Mouse (Mus musculus) thymus, postnatal 4 days (tissue): ENCODE data around the gene Fbxl20.
"Not testable (repeated sequence)": the region's sequence is repeated elsewhere in the genome, so short reads cannot be mapped to it uniquely, and the experiment has no call there.

Experiments used
- DNase-seq: peaks from one replicate; pipeline ENCODE4 v3.0.0; 2021

Fbxl20 gene

DNA sequence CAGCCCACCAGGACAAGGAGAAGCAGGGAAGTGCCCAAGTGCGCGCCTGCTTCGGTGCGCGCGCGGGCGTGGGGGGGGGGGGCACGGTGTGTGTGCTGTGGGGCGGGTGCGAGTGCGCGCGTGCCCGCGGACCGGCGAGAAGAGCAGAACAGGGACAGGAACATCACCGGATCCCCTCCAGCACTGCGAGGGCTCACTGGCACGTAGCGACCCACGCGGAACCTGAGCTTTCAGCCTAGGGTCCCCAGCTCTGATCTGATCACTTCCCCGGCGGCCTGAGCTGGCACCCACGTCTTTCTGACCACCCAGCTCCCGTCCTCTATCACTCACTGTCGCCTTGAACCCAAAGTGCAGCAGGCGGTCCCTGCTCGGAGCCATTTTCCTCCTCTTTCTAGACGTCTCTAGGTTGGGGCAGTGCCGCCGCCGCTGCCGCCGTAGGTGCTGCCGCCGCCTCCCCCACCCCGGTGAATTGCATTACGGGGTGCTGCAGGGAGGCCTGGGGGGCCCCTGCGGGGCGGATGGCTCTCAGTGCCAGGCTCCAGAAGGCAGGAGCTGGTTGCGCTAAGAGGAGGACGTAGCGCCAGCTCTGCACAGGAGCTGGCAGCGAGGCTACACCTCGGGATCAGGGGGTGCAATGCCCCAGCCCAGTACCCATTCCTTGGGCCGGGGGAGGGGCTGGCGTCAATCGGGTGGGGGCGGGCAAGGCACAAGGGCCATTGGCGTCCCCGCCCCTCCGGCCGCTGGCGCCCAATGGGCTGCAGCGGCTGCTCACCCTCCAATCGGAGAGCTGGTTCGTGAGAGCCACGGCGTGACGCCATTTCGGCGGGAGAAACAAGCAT lies at the start of gene Fbxl20:
Gene Fbxl20 (minus strand): TSS at position 618 of the 839 bp plus-strand sequence.
- DNase-seq, result peak; percentile 93

DNA sequence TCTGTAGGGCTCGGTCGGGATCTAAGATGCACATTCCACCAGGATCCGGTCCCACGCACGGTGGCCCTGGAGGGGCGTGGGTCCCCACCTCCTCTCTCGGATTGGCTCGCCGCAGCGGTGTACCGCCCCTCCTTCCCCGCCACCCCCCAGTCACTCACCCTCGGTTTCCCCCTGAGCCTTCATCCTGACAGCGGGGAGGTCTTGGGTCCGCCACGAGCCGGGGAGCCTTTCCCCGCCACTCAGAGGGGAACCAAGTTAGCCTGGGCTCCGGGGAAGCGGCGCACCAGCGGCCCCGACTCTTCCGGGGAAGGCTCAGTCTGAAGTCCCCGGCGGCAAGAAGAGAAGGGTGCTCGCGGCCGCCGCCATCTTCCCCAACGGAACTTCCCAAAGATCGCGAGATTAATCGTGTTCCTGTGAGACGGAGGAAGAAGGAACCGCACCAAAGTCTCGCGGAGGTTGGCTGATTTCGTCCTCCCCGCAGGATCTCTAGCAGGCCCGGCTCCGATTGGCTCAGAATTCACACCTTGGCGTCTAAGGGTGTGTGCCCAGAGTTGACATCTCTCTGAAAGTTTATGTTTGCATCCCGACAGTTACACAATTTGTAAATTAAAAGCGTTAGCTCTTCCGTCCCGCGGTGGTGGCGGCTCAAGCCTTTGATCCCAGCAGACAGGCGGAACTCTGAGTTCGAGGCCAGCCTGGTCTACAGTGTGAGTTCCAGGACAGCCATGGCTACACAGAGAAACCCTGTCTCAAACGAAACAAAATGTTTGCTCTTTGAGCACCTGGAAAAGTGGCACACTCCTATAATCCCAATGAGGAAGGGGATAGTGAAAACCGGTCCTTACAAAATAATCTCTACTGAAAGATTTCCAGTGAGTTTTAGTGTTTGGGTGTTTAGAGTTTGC lies 43.0 kb upstream of the Fbxl20 start, which contains the start of gene Med1:
Gene Med1 (minus strand): TSS at position 393 of the 905 bp plus-strand sequence.
- DNase-seq, result peak; percentile 90

- no peak for DNase-seq
Measured at GRCm38 (mm10) chr11:98190820-98191219, 40.6 kb upstream of the Fbxl20 start.

GRCm38 (mm10) chr11:98187640-98188395 lies 37.6 kb upstream of the Fbxl20 start:
- no peak for DNase-seq

GRCm38 (mm10) chr11:98182149-98182548 lies 31.9 kb upstream of the Fbxl20 start:
- DNase-seq, result not testable (repeated sequence)

DNA sequence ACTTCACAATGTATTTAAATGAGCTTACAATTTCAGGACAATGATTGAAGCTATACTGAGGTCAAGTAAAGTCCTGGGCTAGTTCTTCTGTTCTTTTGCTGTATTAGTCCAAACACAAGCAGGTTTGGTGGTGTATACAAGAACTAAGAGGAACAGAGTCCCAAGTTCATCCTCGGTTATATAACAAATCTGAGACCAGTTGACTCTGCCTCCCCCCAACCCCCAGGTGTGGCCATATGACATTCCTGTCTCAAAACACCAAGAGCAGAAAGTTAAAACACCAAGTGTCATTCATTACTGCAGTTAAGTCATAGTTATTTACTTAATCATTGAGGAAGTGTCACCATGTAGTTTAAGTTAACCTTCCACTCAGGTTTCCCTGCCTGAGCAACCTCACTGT lies 18.2 kb upstream of the Fbxl20 start:
- DNase-seq, result no peak

- DNase-seq, result no peak
Measured at GRCm38 (mm10) chr11:98155094-98155493, 4.9 kb upstream of the Fbxl20 start.

GRCm38 (mm10) chr11:98150625-98151156 lies 488 bp upstream of the Fbxl20 start:
- DNase-seq, result no peak

DNA sequence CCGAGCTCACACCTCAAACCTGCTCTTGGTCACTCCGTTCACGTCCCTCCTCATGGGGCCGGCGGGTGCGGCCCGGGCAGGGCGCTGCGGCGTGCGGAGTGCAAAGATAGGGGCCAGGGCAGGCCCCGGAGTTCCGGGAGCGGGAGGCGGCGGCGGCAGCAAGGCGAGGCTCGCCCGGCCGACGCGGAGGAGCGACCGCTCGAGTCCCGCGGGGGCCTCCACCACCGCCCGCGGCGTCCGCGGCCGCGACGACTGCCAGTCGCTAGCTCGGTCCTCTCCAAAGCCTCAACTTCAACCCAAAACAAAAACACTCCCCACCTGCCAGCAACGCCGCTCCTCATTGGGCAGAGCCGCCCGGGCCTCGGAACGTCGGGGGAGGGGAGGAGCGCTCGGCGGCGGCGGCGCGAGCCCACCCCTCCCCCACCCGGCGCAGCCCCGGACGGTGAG lies 876 bp downstream of the Fbxl20 start:
- DNase-seq, result peak; percentile 95

DNA sequence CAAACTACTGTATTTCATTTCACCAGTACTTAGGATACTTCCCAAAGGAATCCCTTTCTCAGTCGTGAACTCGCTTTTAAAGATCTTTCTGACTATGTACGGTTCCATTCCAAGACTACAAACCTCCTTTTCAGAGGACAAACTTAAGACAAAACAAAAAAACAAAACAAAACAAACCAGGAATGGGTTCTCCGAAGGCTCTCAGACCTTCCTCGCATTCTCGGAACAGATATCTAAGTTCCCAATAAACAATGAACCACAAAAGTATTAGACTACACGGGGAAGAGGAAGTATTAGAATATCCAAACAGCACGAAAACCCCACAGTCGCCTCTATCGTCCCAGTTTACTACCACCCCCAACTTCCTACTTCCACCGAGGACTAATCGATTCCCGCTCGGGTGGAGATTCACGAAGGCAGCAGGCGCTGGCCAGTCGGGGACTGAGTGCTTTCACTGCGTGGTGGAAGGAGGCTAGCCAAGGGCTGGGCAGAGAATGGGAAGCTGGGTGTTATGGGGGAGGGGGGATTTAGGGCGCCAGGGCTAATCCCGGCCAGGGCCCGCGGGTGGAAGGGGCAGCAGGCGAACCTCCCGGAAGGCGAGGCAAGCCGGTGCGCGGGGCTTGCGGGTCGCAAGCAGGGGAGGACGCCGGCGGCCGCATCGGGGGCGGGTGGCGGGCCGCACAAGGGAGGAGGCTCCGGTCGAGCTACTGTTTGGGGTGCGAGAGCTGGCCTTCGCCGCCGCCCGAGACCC lies 1.5 kb downstream of the Fbxl20 start:
- DNase-seq, result peak; percentile 68

- DNase-seq, result no peak
Measured at GRCm38 (mm10) chr11:98145856-98146255, 4.3 kb downstream of the Fbxl20 start.

DNA sequence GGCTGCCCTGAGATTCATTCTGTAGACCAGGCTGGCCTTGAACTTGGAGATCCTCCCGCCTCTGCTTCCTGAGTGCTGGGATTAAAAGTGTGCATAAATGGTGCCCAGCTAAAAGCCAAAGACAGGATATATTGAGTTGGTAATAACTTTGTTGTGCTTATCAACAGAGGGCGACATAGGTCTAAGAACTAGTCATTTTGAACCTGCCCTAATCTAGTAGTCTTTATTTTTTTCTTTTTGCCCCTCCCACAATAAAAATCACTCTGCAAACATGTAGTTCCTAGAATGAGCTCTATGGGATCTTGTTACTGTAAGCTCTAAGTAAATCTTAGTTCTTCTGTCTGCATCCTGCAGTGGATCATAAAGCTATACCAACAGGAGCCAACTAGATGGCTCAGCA lies 7.7 kb downstream of the Fbxl20 start:
- DNase-seq, result no peak

DNA sequence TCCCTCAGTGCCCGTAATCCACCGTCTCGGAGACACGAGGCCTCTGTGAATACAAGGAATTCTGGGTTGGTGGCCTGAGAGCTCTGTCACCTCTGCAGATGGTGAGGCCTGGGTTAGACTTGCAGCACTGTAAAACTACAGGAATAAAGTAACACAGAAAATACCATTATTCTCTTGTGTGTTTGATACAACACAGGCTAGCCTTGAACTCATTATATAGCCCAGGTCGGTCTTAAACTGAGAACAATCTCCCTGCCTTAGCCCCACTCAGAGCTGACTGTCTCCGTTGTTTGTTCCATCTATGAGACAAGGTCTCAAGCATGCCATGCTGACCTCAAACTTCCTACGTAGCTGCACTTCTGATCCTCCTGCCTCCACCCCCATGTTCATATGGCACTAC lies 11.3 kb downstream of the Fbxl20 start:
- DNase-seq, result no peak

DNA sequence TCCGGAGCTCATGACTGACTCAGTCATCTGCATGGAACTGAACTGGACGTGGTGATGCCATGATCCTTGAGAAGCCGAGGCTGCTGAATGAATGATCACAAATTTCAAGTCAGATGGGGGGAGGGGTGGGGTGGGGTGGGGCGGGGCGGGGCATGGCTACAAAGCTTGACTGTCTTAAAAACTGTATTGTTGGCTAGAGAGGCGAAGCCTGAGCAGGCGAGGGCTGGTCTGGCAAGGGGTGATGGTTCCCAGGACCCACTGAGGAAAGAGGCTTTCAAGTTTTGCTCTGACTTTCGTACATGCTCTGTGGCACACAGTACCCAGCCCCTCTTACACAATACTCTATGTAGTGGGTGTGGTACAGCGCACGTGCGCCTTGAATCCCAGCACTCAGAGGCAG lies 12.4 kb downstream of the Fbxl20 start:
- DNase-seq, result no peak

DNA sequence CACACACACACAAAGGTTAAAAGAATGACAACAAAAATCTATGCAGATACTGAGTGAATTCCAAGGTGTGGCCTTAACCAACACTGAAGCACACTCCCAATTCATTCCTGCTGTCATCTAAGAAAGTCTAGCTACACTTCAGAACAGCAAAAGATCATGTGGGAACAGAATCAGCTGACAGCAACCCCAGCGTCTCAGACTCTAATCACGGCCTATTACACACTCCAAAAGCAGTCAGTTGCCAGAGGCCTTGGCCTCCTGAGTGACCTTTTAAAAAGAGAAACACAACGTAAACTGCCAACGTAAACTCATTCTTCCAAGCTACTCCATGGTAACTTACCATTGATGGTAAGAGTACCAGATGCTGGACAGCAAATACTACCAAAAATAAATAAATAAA lies 15.3 kb downstream of the Fbxl20 start:
- DNase-seq, result no peak

DNA sequence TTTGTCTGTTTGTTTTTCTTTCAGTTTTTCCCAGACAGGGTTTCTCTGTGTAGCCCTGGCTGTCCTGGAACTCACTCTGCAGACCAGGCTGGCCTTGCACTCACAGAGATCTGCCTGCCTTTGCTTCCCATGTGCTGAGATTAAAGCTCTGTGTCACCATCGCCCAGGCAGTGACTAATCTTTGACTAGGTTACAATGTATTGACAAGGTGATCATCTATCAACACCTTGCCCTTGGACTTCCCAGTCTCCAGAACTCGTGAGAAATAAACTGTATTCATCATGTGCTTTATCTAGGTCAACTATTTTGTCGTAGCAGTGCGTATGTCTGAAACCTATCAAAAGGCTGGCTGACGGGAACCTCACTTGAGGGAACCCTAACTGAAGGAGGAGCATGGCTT lies 26.8 kb downstream of the Fbxl20 start:
- DNase-seq, result no peak

- no peak for DNase-seq
Measured at GRCm38 (mm10) chr11:98114363-98114762, 35.8 kb downstream of the Fbxl20 start.

- DNase-seq, result no peak
Measured at GRCm38 (mm10) chr11:98113504-98113903, 36.7 kb downstream of the Fbxl20 start.

- DNase-seq, result no peak
Measured at GRCm38 (mm10) chr11:98109706-98110105, 40.5 kb downstream of the Fbxl20 start.

GRCm38 (mm10) chr11:98101332-98101731 lies 48.9 kb downstream of the Fbxl20 start:
- DNase-seq, result no peak

- no peak for DNase-seq
Measured at GRCm38 (mm10) chr11:98090583-98090982, 59.6 kb downstream of the Fbxl20 start.

DNA sequence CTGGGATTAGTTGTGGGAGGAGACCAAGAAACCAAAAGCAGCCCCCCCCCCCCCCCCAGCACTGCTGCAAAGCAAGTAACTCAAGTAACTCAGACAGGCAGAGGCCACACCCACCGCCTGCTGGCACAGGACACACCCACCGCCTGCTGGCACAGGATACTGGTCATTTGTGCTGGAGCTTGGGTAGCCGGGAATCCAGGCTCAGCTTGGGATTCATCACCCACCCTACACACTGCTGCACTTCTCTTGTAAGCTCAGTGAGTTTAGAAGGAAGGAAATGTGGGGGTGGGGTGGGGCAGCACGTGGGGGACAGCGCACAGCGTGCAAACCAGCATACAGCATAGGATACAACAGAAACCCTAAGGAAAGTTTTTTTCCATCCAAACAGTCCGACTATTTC lies 62.0 kb downstream of the Fbxl20 start:
- peak; percentile 52 for DNase-seq
